Mouse (Mus musculus) stomach, embryonic 14.5 days (tissue): ENCODE data around the gene Rgs7bp. TPM values are rescaled to one million over a fixed set of nuclear protein-coding genes. Genes with fewer than 3 reads are reported as not detected.

Experiments used
- ATAC-seq: fragments of 200-750 bp; cut with Nextera tagmentation; 2 replicates; pipeline ENCODE4 v1.8.0; 2017; ENCODE audit warnings: low read depth, moderate TSS enrichment; ENCODE audit not compliant: insufficient number of reproducible peaks, insufficient read depth, low FRiP score
- H3K27ac ChIP-seq: fragments of 300-500 bp; sonication (generic); 2 replicates; pipeline ENCODE4 v1.5.1; 2014; ENCODE audit warnings: mild to moderate bottlenecking, low read length, moderate library complexity, mixed read lengths
- H3K27me3 ChIP-seq: fragments of 300-500 bp; sonication (generic); 2 replicates; pipeline ENCODE4 v1.6.1; 2014; ENCODE audit warnings: low read length, control low read depth, mixed read lengths; ENCODE audit not compliant: control insufficient read depth, insufficient read depth
- H3K36me3 ChIP-seq: fragments of 300-500 bp; sonication (generic); 2 replicates; pipeline ENCODE4 v1.6.1; 2014; ENCODE audit warnings: mild to moderate bottlenecking, control low read depth, low read length, moderate library complexity, mixed read lengths; ENCODE audit not compliant: control insufficient read depth, insufficient read depth
- H3K4me1 ChIP-seq: fragments of 300-500 bp; sonication (generic); 2 replicates; pipeline ENCODE4 v1.6.1; 2014; ENCODE audit warnings: low read length, control low read depth, mixed read lengths; ENCODE audit not compliant: control insufficient read depth, insufficient read depth
- H3K4me2 ChIP-seq: fragments of 300-500 bp; sonication (generic); replicated peaks from 2 replicates; pipeline ENCODE4 v1.6.1; 2014; ENCODE audit warnings: low read depth, low read length, control low read depth
- H3K4me3 ChIP-seq: fragments of 300-500 bp; sonication (generic); 2 replicates; pipeline ENCODE4 v1.5.1; 2014; ENCODE audit warnings: low read depth, low read length, control low read depth
- H3K9ac ChIP-seq: fragments of 300-500 bp; sonication (generic); replicated peaks from 2 replicates; pipeline ENCODE4 v1.6.1; 2014; ENCODE audit warnings: low read depth, mild to moderate bottlenecking, control low read depth, low read length, moderate library complexity, mixed read lengths
- H3K9me3 ChIP-seq: fragments of 300-500 bp; sonication (generic); 2 replicates; pipeline ENCODE4 v1.6.1; 2016; ENCODE audit warnings: low read depth, low read length, control low read depth; ENCODE audit not compliant: control insufficient read depth
- WGBS: fragments of 180-500 bp; shearing (Covaris S2); extraction: QIAGEN DNeasy Blood & Tissue Kit; methylation state at CpG from one replicate; pipeline ENCODE4 v1.1.7; 2014; 5-methylcytosine and 5-hydroxymethylcytosine counted together
- polyA plus RNA-seq: library from polyadenylated mRNA; unstranded; fragments of >200 nt; fragmentation: Nextera tagmentation; extraction: Ambion mirVana; gene quantifications from 2 replicates; pipeline ENCODE4 v1.2.1, GENCODE M21; 2014

The Rgs7bp gene
- polyA plus RNA-seq, 1 experiment from 2014 or later: 1.7 TPM

DNA sequence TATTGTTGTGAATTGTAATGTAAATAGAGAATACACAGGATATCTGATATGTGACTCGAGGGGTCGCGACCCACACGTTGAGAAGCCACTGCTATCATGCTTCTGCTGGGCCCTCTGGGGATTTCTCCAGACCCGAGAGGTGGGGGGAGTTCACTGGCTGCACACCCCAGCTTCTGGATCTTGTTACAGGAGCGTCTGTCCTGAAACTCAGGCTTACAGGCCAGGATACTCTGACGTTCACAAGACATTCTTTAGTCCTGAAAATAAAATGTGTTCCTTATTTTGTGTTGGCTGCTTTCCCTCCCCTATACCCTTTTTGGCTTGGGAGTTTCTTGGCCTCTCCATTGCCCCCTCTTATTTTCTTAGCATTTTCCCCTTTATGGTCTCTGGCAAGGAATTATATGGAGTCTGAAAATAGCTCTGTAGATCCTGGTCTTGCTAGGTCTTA, 65.9 kb downstream of the Rgs7bp start:
- H3K27me3 ChIP-seq: no peaks in the 10 kb centered on the region
- no peaks in the 10 kb centered on the region for H3K36me3 ChIP-seq
- H3K27ac ChIP-seq: no peak overlapping the region
- H3K4me2 ChIP-seq: no peak overlapping the region
- H3K4me3 ChIP-seq: no peak overlapping the region
- H3K4me1 ChIP-seq: no peaks in the 10 kb centered on the region
- WGBS: 63% methylated on average over 7 of the region's 7 CpGs
- ATAC-seq: no peak
- H3K9me3 ChIP-seq: no peaks in the 10 kb centered on the region
- H3K9ac ChIP-seq: no peak overlapping the region

DNA sequence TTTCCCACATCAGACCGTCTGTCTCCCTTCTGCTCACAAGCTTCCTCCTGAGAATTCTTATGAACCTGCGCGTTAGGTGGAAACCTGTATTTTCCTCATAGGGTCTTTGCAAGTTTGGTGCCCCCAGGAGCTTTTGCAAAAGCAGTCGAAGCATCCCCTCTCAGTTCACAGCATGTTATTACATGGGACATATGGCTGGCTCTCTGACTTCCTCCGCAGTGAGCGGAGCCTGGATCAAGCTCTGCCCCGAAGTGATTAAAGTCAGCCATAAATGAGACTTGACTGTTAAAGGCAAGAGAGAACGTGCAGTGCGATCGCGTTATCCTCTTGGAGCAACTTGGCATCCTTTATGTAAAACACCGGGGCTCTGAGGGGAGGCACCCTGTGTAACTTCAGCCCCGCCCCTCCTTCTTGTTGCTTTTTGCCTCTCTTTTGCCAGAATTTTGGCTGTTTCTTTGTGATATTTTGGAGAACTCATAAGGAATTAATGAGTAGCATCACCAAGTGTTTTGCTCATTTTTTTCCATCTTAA, 66.7 kb downstream of the Rgs7bp start:
- H3K4me2 ChIP-seq: no peak overlapping the region

DNA sequence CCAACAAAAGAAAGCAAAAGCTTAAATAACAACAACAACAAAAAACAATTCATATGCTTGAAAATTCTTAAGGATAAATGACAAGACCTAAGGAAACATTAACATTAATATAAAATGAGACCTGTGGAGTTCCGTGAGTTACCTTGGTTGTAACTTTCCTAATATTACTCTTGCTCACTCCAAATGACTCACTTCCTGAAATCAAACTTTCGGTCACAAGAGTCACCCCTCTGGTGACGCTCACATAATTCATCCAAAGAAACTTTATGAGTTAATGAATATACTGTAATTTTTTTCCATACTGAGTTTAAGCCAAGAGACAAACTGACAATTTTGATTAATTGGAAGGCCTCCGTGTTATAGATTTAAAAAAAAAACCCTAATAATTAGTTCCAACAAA, 69.0 kb downstream of the Rgs7bp start:
- H3K9ac ChIP-seq: no peak overlapping the region
- H3K9me3 ChIP-seq: no peaks in the 10 kb centered on the region
- H3K4me1 ChIP-seq: no peaks in the 10 kb centered on the region
- H3K4me3 ChIP-seq: no peak overlapping the region
- no peaks in the 10 kb centered on the region for H3K27me3 ChIP-seq
- 72% methylated on average over 4 of the region's 4 CpGs for WGBS
- H3K27ac ChIP-seq: no peak overlapping the region
- no peak overlapping the region for H3K4me2 ChIP-seq
- ATAC-seq: no peak
- H3K36me3 ChIP-seq: no peaks in the 10 kb centered on the region

More for the DNA sequence above, 66.7 kb downstream of the Rgs7bp start:
- no peak overlapping the region for H3K27ac ChIP-seq
- no peaks in the 10 kb centered on the region for H3K4me1 ChIP-seq
- H3K36me3 ChIP-seq: no peaks in the 10 kb centered on the region
- H3K27me3 ChIP-seq: no peaks in the 10 kb centered on the region
- H3K9me3 ChIP-seq: no peaks in the 10 kb centered on the region
- no peak overlapping the region for H3K9ac ChIP-seq
- WGBS: 88% methylated on average over 13 of the region's 13 CpGs
- no peak overlapping the region for H3K4me3 ChIP-seq
- ATAC-seq: no peak

DNA sequence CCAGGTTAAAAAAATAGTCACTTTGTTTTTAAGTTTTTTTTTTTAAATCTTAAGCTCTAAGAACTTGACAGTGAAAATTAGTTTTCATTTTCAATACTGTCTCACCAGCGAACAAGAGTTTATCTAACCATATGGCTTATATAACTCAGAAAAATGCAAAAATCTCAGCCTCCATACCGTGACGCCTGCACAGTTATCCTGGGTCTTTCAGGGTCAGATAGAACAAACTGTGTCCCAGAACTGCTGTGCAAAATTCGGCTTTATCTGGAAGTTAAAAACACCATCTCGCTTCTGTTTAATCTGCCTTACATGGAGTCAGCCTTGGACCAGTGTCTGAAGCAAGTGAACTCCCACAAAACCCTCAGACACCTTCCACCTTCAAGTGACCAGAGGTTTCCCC, 70.7 kb downstream of the Rgs7bp start:
- Histone ChIP-seq H3K9me3 (no peaks in the 10 kb centered on the region), H3K9ac (no peak overlapping the region), H3K27me3 (no peaks in the 10 kb centered on the region), H3K27ac (no peak overlapping the region), H3K36me3 (no peaks in the 10 kb centered on the region), H3K4me2 (no peak overlapping the region), H3K4me1 (no peaks in the 10 kb centered on the region), H3K4me3 (no peak overlapping the region)
- WGBS: 61% methylated on average over 5 of the region's 5 CpGs
- ATAC-seq: no peak

DNA sequence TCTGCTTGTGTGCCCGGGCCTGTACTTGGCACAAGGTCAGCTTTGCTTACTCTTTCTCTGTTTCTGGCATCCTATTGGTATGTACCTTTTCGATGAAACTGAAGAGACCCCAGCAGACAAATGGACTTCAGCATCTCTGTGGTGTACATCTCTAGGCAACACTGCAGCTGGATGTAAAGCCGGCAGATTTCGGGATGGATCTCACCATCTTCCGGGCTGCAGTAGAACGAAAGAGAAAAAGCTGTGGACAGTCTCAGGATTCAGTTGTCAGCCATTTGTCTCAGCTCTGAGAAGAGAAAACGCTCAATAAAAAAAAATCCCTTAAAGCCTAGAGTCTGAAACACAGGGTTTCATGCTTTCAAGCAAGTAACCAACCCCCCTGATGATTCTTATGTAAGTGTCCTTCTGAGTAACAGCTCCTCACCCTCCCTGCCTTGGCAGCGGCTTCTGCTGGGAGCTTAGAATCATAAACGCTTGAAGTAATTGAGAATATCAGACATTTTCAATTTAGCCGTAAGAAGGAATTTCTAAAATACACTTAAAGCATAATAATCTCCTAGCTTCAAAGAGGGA, 71.9 kb downstream of the Rgs7bp start:
- ATAC-seq: no peak

DNA sequence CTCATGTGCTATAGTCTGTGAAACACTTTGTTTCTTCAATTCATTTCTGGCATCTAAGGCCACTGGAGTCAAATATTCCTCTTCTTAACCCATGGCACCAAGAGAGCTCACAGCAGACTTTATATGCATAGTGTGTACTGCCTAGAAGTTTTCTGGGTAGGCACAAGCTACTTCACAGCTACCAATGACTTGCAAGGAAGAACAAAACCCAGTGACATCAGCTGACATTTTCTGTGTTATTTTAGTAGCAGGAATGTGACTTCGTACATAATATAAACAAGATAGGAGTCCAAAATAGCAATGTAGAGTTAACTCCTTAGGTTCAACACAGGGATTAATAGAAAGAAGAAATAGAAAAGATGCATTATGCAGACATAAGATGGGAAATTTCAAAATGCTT, 76.6 kb downstream of the Rgs7bp start:
- Histone ChIP-seq H3K27ac (no peak overlapping the region), H3K4me2 (no peak overlapping the region), H3K27me3 (no peaks in the 10 kb centered on the region), H3K4me1 (no peaks in the 10 kb centered on the region), H3K9ac (no peak overlapping the region), H3K36me3 (no peaks in the 10 kb centered on the region), H3K9me3 (no peaks in the 10 kb centered on the region), H3K4me3 (no peak overlapping the region)
- 19% methylated on average over 1 of the region's 1 CpGs for WGBS
- no peak for ATAC-seq

More for the DNA sequence above, 71.9 kb downstream of the Rgs7bp start:
- H3K36me3 ChIP-seq: no peaks in the 10 kb centered on the region
- no peak overlapping the region for H3K4me2 ChIP-seq
- no peaks in the 10 kb centered on the region for H3K27me3 ChIP-seq
- WGBS: 78% methylated on average over 10 of the region's 10 CpGs
- no peak overlapping the region for H3K4me3 ChIP-seq
- no peaks in the 10 kb centered on the region for H3K4me1 ChIP-seq
- no peak overlapping the region for H3K27ac ChIP-seq
- H3K9me3 ChIP-seq: no peaks in the 10 kb centered on the region
- no peak overlapping the region for H3K9ac ChIP-seq

DNA sequence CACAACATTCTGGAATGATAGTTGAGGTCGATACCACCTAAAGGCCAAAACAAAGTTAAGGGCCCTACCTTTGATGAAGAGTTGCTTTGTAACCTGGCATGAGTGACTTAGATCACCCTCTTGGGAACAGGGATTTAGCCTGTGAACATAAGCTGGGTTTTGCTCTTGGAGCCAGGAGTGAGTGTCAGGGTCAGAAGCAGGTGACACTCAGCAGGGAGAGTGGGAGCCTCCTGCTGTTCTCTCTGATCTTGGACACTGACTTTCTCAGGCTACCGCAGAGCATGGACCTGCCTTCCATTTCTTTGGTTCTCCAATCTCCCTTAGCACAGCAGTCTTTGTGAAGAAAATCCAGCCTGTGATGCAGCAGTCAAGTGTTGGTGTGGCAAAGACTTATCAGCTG, 87.2 kb downstream of the Rgs7bp start:
- 63% methylated on average over 2 of the region's 2 CpGs for WGBS
- no peak for ATAC-seq
- Histone ChIP-seq H3K27me3 (no peaks in the 10 kb centered on the region), H3K4me3 (no peak overlapping the region), H3K27ac (no peak overlapping the region), H3K36me3 (no peaks in the 10 kb centered on the region), H3K9ac (no peak overlapping the region), H3K9me3 (no peaks in the 10 kb centered on the region), H3K4me1 (no peaks in the 10 kb centered on the region), H3K4me2 (no peak overlapping the region)

DNA sequence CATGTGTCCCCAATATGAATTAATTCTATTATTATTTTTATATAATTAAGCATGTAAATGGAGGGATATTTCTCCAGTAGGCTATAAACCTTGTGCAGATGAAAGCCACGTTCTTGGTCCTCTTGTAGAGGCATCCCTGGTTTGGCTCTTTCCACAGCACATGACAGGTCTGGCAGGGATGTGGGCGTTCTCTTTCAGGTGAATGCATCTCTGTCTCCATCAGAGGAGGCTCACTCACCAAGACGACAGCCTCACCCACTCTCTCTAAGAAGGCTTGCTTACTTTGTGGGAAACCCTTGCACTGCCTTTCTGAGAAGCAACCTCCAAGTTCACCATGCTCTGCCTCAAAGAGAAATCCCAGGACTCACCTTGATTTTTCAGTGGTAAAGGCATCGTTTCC, 91.0 kb downstream of the Rgs7bp start:
- H3K4me1 ChIP-seq: no peaks in the 10 kb centered on the region
- H3K9me3 ChIP-seq: no peaks in the 10 kb centered on the region
- no peak overlapping the region for H3K4me3 ChIP-seq
- no peaks in the 10 kb centered on the region for H3K27me3 ChIP-seq
- H3K27ac ChIP-seq: no peak overlapping the region
- H3K4me2 ChIP-seq: no peak overlapping the region
- no peaks in the 10 kb centered on the region for H3K36me3 ChIP-seq
- no peak overlapping the region for H3K9ac ChIP-seq
- ATAC-seq: no peak
- 70% methylated on average over 4 of the region's 4 CpGs for WGBS
